Mouse (Mus musculus): ENCODE data around the gene Armc8.
"Not testable (repeated sequence)": the region's sequence is repeated elsewhere in the genome, so short reads cannot be mapped to it uniquely, and the experiment has no call there.

Armc8 gene

GRCm38 (mm10) chr9:99568347-99569070 is at the start of gene Armc8:
Gene Armc8, minus strand, starts transcription at chr9:99568899.
- DNase-seq = peak; percentile 94

- DNase-seq = no peak
Measured at GRCm38 (mm10) chr9:99612202-99612601, 43.5 kb upstream of the Armc8 start, which contains the start of gene A4gnt. Gene A4gnt, plus strand, starts transcription at chr9:99612502.

- peak; percentile 79 for DNase-seq
Measured at GRCm38 (mm10) chr9:99603566-99603965, 34.9 kb upstream of the Armc8 start.

GRCm38 (mm10) chr9:99599127-99599526 is 30.4 kb upstream of the Armc8 start:
- DNase-seq = not testable (repeated sequence)

GRCm38 (mm10) chr9:99591144-99591543 is 22.4 kb upstream of the Armc8 start:
- no peak for DNase-seq

- DNase-seq = peak; percentile 65
Measured at GRCm38 (mm10) chr9:99587505-99588202, 19.0 kb upstream of the Armc8 start.

GRCm38 (mm10) chr9:99580655-99581054 is 12.0 kb upstream of the Armc8 start:
- DNase-seq = peak; percentile 77

GRCm38 (mm10) chr9:99575677-99576480 is 7.2 kb upstream of the Armc8 start, which contains the start of gene Dbr1:
Gene Dbr1, plus strand, starts transcription at chr9:99575799.
- peak; percentile 95 for DNase-seq

GRCm38 (mm10) chr9:99569071-99569397 is 335 bp upstream of the Armc8 start:
- no peak for DNase-seq

GRCm38 (mm10) chr9:99568023-99568346 is 714 bp downstream of the Armc8 start:
- DNase-seq = no peak

GRCm38 (mm10) chr9:99563714-99564113 is 5.0 kb downstream of the Armc8 start:
- peak; percentile 48 for DNase-seq

GRCm38 (mm10) chr9:99560389-99560788 is 8.3 kb downstream of the Armc8 start:
- no peak for DNase-seq

GRCm38 (mm10) chr9:99559557-99559904 is 9.2 kb downstream of the Armc8 start:
- DNase-seq = no peak

GRCm38 (mm10) chr9:99558824-99559556 is 9.7 kb downstream of the Armc8 start:
- DNase-seq = no peak

GRCm38 (mm10) chr9:99557580-99558300 is 11.0 kb downstream of the Armc8 start:
- no peak for DNase-seq

GRCm38 (mm10) chr9:99555253-99555652 is 13.4 kb downstream of the Armc8 start:
- DNase-seq = no peak

- DNase-seq = no peak
Measured at GRCm38 (mm10) chr9:99554052-99554451, 14.6 kb downstream of the Armc8 start.

GRCm38 (mm10) chr9:99553049-99553448 is 15.7 kb downstream of the Armc8 start:
- no peak for DNase-seq

GRCm38 (mm10) chr9:99552068-99552467 is 16.6 kb downstream of the Armc8 start:
- DNase-seq = no peak

GRCm38 (mm10) chr9:99546259-99546658 is 22.4 kb downstream of the Armc8 start:
- peak; percentile 5 for DNase-seq

GRCm38 (mm10) chr9:99531865-99532264 is 36.8 kb downstream of the Armc8 start:
- DNase-seq = no peak

GRCm38 (mm10) chr9:99505875-99506274 is 62.8 kb downstream of the Armc8 start:
- no peak for DNase-seq
